Mouse (Mus musculus) forebrain, postnatal 0 days (tissue): ENCODE measurements around the gene Gm20547. TPM values are rescaled to one million over a fixed set of nuclear protein-coding genes. Genes with fewer than 3 reads are reported as not detected.
A peak's percentile ranks its signal among the peaks of the same experiment; 100 is the strongest.
"Not testable (repeated sequence)": the region's sequence is repeated elsewhere in the genome, so short reads cannot be mapped to it uniquely, and the experiment has no call there.

Source experiments
- ATAC-seq: fragments of 200-750 bp; cut with Nextera tagmentation; 2 replicates; pipeline ENCODE4 v1.8.0; 2017; ENCODE audit warnings: mild to moderate bottlenecking, moderate library complexity
- DNase-seq: peaks from one replicate; pipeline ENCODE4 v3.0.0-alpha.2; 2015
- H3K27ac ChIP-seq: fragments of 300-500 bp; sonication (generic); 2 replicates; pipeline ENCODE4 v1.5.1; 2014; ENCODE audit warnings: low read depth, mild to moderate bottlenecking, antibody characterized with exemption, low read length, moderate library complexity, mixed read lengths
- H3K27me3 ChIP-seq: fragments of 300-500 bp; sonication (generic); 2 replicates; pipeline ENCODE4 v1.6.1; 2014; ENCODE audit warnings: mild to moderate bottlenecking, low read length, mixed read lengths; ENCODE audit not compliant: insufficient read depth
- H3K36me3 ChIP-seq: fragments of 300-500 bp; sonication (generic); 2 replicates; pipeline ENCODE4 v1.6.1; 2014; ENCODE audit warnings: mild to moderate bottlenecking, moderate library complexity; ENCODE audit not compliant: insufficient read depth
- H3K4me1 ChIP-seq: fragments of 300-500 bp; sonication (generic); 2 replicates; pipeline ENCODE4 v1.6.1; 2014; ENCODE audit warnings: antibody characterized with exemption; ENCODE audit not compliant: insufficient read depth
- H3K4me2 ChIP-seq: fragments of 300-500 bp; sonication (generic); 2 replicates; pipeline ENCODE4 v1.6.1; 2014; ENCODE audit warnings: low read depth, mild to moderate bottlenecking, moderate library complexity
- H3K4me3 ChIP-seq: fragments of 300-500 bp; sonication (generic); 2 replicates; pipeline ENCODE4 v1.5.1; 2014; ENCODE audit warnings: low read depth, low read length, mixed read lengths
- H3K9ac ChIP-seq: fragments of 300-500 bp; sonication (generic); 2 replicates; pipeline ENCODE4 v1.6.1; 2014; ENCODE audit warnings: mild to moderate bottlenecking
- H3K9me3 ChIP-seq: fragments of 300-500 bp; sonication (generic); 2 replicates; pipeline ENCODE4 v1.6.1; 2016; ENCODE audit warnings: low read length
- CTCF ChIP-seq: sonication (generic); IDR thresholded peaks from 2 replicates; pipeline ENCODE4 v1.5.1; 2016; ENCODE audit warnings: antibody characterized with exemption, control low read depth, low read depth
- WGBS: fragments of 180-500 bp; shearing (Covaris S2); extraction: QIAGEN DNeasy Blood & Tissue Kit; methylation state at CpG from one replicate; pipeline ENCODE4 v1.1.7; 2014; 5-methylcytosine and 5-hydroxymethylcytosine counted together
- polyA plus RNA-seq: library from polyadenylated mRNA; unstranded; fragments of >200 nt; fragmentation: Nextera tagmentation; extraction: Ambion mirVana; gene quantifications from 2 replicates; pipeline ENCODE4 v1.2.1, GENCODE M21; 2015
- total RNA-seq: library from RNA; depleted of rRNA; stranded (reverse); fragments of >200 nt; gene quantifications from 2 replicates; pipeline ENCODE4 v1.2.3, GENCODE M21; 2014

Gm20547 gene
- total and polyA plus RNA-seq, 2 experiments from 2014 or later = not detected

GRCm38 (mm10) chr17:34840736-34841307 is 41.0 kb downstream of the Gm20547 start:
- Histone ChIP-seq H3K27me3 (no peaks in the 10 kb centered on the region), H3K4me1 (0 out of 2 replicates have a peak, but pooled peaks cover 10% of the 10 kb centered on the region), H3K27ac (no peak overlapping the region), H3K4me2 (no peak overlapping the region), H3K36me3 (peaks cover 71% of the 10 kb centered on the region), H3K9ac (no peak overlapping the region), H3K4me3 (no peak overlapping the region), H3K9me3 (no peaks in the 10 kb centered on the region)
- no peak for DNase-seq
- 85% methylated on average over 6 of the region's 6 CpGs for WGBS
- no peak for ATAC-seq
- no peak for TF ChIP-seq CTCF

GRCm38 (mm10) chr17:34838785-34839184 is 43.1 kb downstream of the Gm20547 start:
- no peak for DNase-seq
- H3K9me3 ChIP-seq = no peaks in the 10 kb centered on the region
- WGBS = 90% methylated on average over 7 of the region's 7 CpGs
- 0 out of 2 replicates have a peak, but pooled peaks cover 14% of the 10 kb centered on the region for H3K4me1 ChIP-seq
- no peak overlapping the region for H3K9ac ChIP-seq
- no peak overlapping the region for H3K4me3 ChIP-seq
- ATAC-seq = no peak
- H3K27me3 ChIP-seq = no peaks in the 10 kb centered on the region
- H3K27ac ChIP-seq = no peak overlapping the region
- no peak for TF ChIP-seq CTCF
- peaks cover 51% of the 10 kb centered on the region for H3K36me3 ChIP-seq
- no peak overlapping the region for H3K4me2 ChIP-seq

GRCm38 (mm10) chr17:34837464-34838324 is 44.1 kb downstream of the Gm20547 start:
- Histone ChIP-seq H3K4me3 (peak overlapping the region; percentile 76), H3K27ac (peak overlapping the region; percentile 86; the same call in 1 of the 2 replicates), H3K36me3 (peaks cover 45% of the 10 kb centered on the region), H3K9ac (peak overlapping the region; percentile 76), H3K4me2 (peak overlapping the region; percentile 97), H3K27me3 (no peaks in the 10 kb centered on the region), H3K9me3 (no peaks in the 10 kb centered on the region), H3K4me1 (0 out of 2 replicates have a peak, but pooled peaks cover 14% of the 10 kb centered on the region)
- no peak for TF ChIP-seq CTCF
- no peak for DNase-seq
- no peak for ATAC-seq
- WGBS = 45% methylated on average over 42 of the region's 43 CpGs

- Histone ChIP-seq H3K9me3 (no peaks in the 10 kb centered on the region), H3K9ac (peak within 1 kb of the TSS; percentile 76), H3K27ac (peak within 1 kb of the TSS; percentile 86), H3K4me1 (0 out of 2 replicates have a peak, but pooled peaks cover 14% of the 10 kb centered on the region), H3K4me3 (peak within 1 kb of the TSS; percentile 76), H3K4me2 (peak within 1 kb of the TSS; percentile 97), H3K36me3 (peaks cover 44% of the 10 kb centered on the region), H3K27me3 (no peaks in the 10 kb centered on the region)
- no peak for TF ChIP-seq CTCF
- WGBS = 3% methylated on average over 40 of the region's 40 CpGs
- DNase-seq (peak; percentile 98), ATAC-seq (peak; percentile 95)
These were observed 45.0 kb downstream of the Gm20547 start, which contains the start of the genes Stk19 and Dxo for GRCm38 (mm10) chr17:34836856-34837221. Gene Stk19 (minus strand): TSS chr17:34836945. Gene Dxo (plus strand): TSS chr17:34837019.

- H3K4me2 ChIP-seq = peak overlapping the region; percentile 97
- DNase-seq (peak; percentile 16), ATAC-seq (peak; percentile 75)
- H3K27me3 ChIP-seq = no peaks in the 10 kb centered on the region
- H3K4me3 ChIP-seq = peak overlapping the region; percentile 76
- no peak for TF ChIP-seq CTCF
- H3K36me3 ChIP-seq = peaks cover 41% of the 10 kb centered on the region
- 0 out of 2 replicates have a peak, but pooled peaks cover 14% of the 10 kb centered on the region for H3K4me1 ChIP-seq
- H3K9ac ChIP-seq = peak overlapping the region; percentile 76
- 5% methylated on average over 47 of the region's 48 CpGs for WGBS
- peak overlapping the region; percentile 86 for H3K27ac ChIP-seq
- no peaks in the 10 kb centered on the region for H3K9me3 ChIP-seq
These were observed 45.5 kb downstream of the Gm20547 start for GRCm38 (mm10) chr17:34836155-34836855.

GRCm38 (mm10) chr17:34830776-34831175 is 51.1 kb downstream of the Gm20547 start:
- H3K36me3 ChIP-seq = peaks cover 63% of the 10 kb centered on the region
- WGBS = 100% methylated on average over 1 of the region's 1 CpGs
- not testable (repeated sequence) for H3K27me3 ChIP-seq, ATAC-seq, H3K4me2 ChIP-seq, H3K9me3 ChIP-seq, DNase-seq, H3K4me1 ChIP-seq, H3K27ac ChIP-seq, H3K9ac ChIP-seq, H3K4me3 ChIP-seq
